Comparison of ENCODE assay signal across 10 mouse cellular contexts in the genomic region with DNA sequence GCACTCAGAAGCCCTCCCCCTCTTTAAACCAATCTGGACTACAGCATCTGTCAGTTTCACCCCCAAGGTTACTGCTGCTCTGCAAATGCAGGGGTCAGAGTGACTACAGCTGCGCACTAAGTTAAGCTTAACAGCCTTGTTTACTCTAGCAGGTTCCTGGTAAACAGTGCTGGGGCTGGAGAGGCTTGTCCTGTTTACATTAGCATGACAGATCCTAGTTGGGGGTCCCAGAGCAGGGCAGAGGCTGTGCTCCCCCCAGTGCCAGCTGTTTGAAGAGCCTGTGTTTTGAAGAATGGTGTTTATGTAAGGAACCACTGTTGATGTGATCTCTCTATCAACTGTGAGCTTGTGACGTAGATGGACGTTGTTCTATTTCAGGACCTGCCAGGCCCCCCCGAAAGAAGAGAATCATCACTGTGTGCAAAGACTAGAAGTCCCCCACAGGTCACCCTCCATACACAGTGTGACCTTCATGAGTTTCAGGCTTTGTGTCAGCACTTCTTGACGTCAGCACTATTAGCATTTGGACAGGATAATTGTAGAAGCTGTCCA.
DNase-seq lines count a peak whose midpoint lies in the region; ATAC-seq and TF ChIP-seq lines count a peak whose summit lies in the region.
"Had no signal": no experiment of that assay in that cellular context is flagged by ENCODE, and none has a peak within 500 bp of the region (broad histone marks: within the 10 kb centered on the region; RNA-seq: fewer than 3 reads in every experiment).

No protein-coding gene starts in this region.

- H3K9ac ChIP-seq in forebrain, embryonic 11.5 days (ENCODE audit: low read length): no peak overlapping the region
- H3K9ac ChIP-seq in forebrain, embryonic 13.5 days: no peak overlapping the region
- no peak overlapping the region for H3K9ac ChIP-seq in liver, embryonic 16.5 days (ENCODE audit: low read depth, low read length)
- no peak overlapping the region for H3K9ac ChIP-seq in stomach, embryonic 16.5 days (ENCODE audit: low read length)
- H3K9ac ChIP-seq: forebrain, embryonic 15.5 days had no signal

- no peaks in the 10 kb centered on the region for H3K36me3 ChIP-seq in forebrain, embryonic 11.5 days (ENCODE audit: control insufficient read depth, insufficient read depth, low read length)
- no peaks in the 10 kb centered on the region for H3K36me3 ChIP-seq in forebrain, embryonic 13.5 days (ENCODE audit: poor library complexity, severe bottlenecking)
- H3K36me3 ChIP-seq in liver, embryonic 16.5 days (ENCODE audit: control insufficient read depth, insufficient read depth): no peaks in the 10 kb centered on the region
- H3K36me3 ChIP-seq in stomach, embryonic 16.5 days (ENCODE audit: control insufficient read depth, insufficient read depth, low read length): no peaks in the 10 kb centered on the region
- H3K36me3 ChIP-seq: forebrain, embryonic 15.5 days had no signal

- ATAC-seq in forebrain, embryonic 11.5 days (replicated peaks; ENCODE audit: low FRiP score): peak; percentile 15; the same call in 1 of the 2 replicates
- no peak; the same call in 1 of the 2 replicates for ATAC-seq in forebrain, embryonic 13.5 days
- peak; percentile 68 for ATAC-seq in liver, embryonic 16.5 days (ENCODE audit: low read depth)
- ATAC-seq in stomach, embryonic 16.5 days (ENCODE audit: insufficient read depth, low FRiP score): peak; percentile 85
- ATAC-seq: forebrain, embryonic 15.5 days had no signal

- H3K4me2 ChIP-seq in forebrain, embryonic 11.5 days (ENCODE audit: low read depth, low read length, severe bottlenecking): no peak overlapping the region
- no peak overlapping the region for H3K4me2 ChIP-seq in forebrain, embryonic 13.5 days
- H3K4me2 ChIP-seq in liver, embryonic 16.5 days (ENCODE audit: low read depth, low read length): no peak overlapping the region
- H3K4me2 ChIP-seq in stomach, embryonic 16.5 days (ENCODE audit: low read depth, low read length): 0 out of 2 replicates have a peak overlapping the region, but pooled peaks have one; percentile 21
- H3K4me2 ChIP-seq: forebrain, embryonic 15.5 days had no signal

- H3K4me1 ChIP-seq in forebrain, embryonic 11.5 days (replicated peaks; ENCODE audit: control insufficient read depth, insufficient read depth, low read length): no peaks in the 10 kb centered on the region
- H3K4me1 ChIP-seq in forebrain, embryonic 13.5 days: peaks cover 11% of the 10 kb centered on the region; the same call in 1 of the 2 replicates
- no peaks in the 10 kb centered on the region; the same call in 1 of the 2 replicates for H3K4me1 ChIP-seq in liver, embryonic 16.5 days (ENCODE audit: control insufficient read depth, low read depth, low read length)
- H3K4me1 ChIP-seq in stomach, embryonic 16.5 days (ENCODE audit: control insufficient read depth, insufficient read depth, low read length): peaks cover 17% of the 10 kb centered on the region

- no peak for DNase-seq in forebrain, embryonic 11.5 days (ENCODE audit: low spot score)
- no peak for DNase-seq in layer of hippocampus, adult 2 months (ENCODE audit: low spot score in 2 of 2)
- no peak for DNase-seq in layer of hippocampus, adult 11-12 months (ENCODE audit: low spot score)
- no peak for DNase-seq in ovary, postnatal 36 days (ENCODE audit: low spot score)
- no peak for DNase-seq in adrenal gland, adult 2 months
- DNase-seq: cerebellum, adult 18-20 months had no signal

- no peak overlapping the region for H3K27ac ChIP-seq in forebrain, embryonic 11.5 days (ENCODE audit: low read depth, low read length)
- no peak overlapping the region for H3K27ac ChIP-seq in forebrain, embryonic 13.5 days
- peak overlapping the region; percentile 14; the same call in 1 of the 2 replicates for H3K27ac ChIP-seq in layer of hippocampus, adult 2 months
- H3K27ac ChIP-seq in liver, embryonic 16.5 days (ENCODE audit: low read length): no peak overlapping the region
- H3K27ac ChIP-seq in stomach, embryonic 16.5 days (ENCODE audit: low read length): no peak overlapping the region
- H3K27ac ChIP-seq: forebrain, embryonic 15.5 days had no signal

- H3K9me3 ChIP-seq in forebrain, embryonic 11.5 days (ENCODE audit: control insufficient read depth, low read length): no peaks in the 10 kb centered on the region
- no peaks in the 10 kb centered on the region for H3K9me3 ChIP-seq in forebrain, embryonic 13.5 days (replicated peaks)
- H3K9me3 ChIP-seq in liver, embryonic 16.5 days (replicated peaks; ENCODE audit: control insufficient read depth, low read length): no peaks in the 10 kb centered on the region
- no peaks in the 10 kb centered on the region for H3K9me3 ChIP-seq in stomach, embryonic 16.5 days (replicated peaks; ENCODE audit: control insufficient read depth, low read length)
- H3K9me3 ChIP-seq: forebrain, embryonic 15.5 days had no signal

- TF ChIP-seq CTCF in layer of hippocampus, adult 2 months (conservative IDR thresholded peaks at IDR 0.05): no peak

- WGBS in forebrain, embryonic 11.5 days: 50% methylated on average over 5 of the region's 5 CpGs
- 52% methylated on average over 5 of the region's 5 CpGs for WGBS in forebrain, embryonic 13.5 days
- WGBS in liver, embryonic 16.5 days (ENCODE audit: insufficient replicate concordance): 35% methylated on average over 5 of the region's 5 CpGs
- 8% methylated on average over 5 of the region's 5 CpGs for WGBS in stomach, embryonic 16.5 days

- H3K27me3 ChIP-seq in forebrain, embryonic 11.5 days (ENCODE audit: control insufficient read depth, insufficient read depth, low read length): no peaks in the 10 kb centered on the region
- H3K27me3 ChIP-seq in forebrain, embryonic 13.5 days: no peaks in the 10 kb centered on the region
- H3K27me3 ChIP-seq in liver, embryonic 16.5 days (ENCODE audit: control insufficient read depth, insufficient read depth, low read depth, low read length): no peaks in the 10 kb centered on the region
- no peaks in the 10 kb centered on the region for H3K27me3 ChIP-seq in stomach, embryonic 16.5 days (ENCODE audit: control insufficient read depth, insufficient read depth, low read length)
- H3K27me3 ChIP-seq: forebrain, embryonic 15.5 days had no signal

- H3K4me3 ChIP-seq in forebrain, embryonic 11.5 days (ENCODE audit: low read depth, low read length): no peak overlapping the region
- no peak overlapping the region for H3K4me3 ChIP-seq in forebrain, embryonic 13.5 days
- H3K4me3 ChIP-seq in layer of hippocampus, adult 2 months: no peak overlapping the region
- no peak overlapping the region for H3K4me3 ChIP-seq in liver, embryonic 16.5 days (ENCODE audit: low read depth, low read length)
- no peak overlapping the region for H3K4me3 ChIP-seq in stomach, embryonic 16.5 days (replicated peaks; ENCODE audit: low read length)
- H3K4me3 ChIP-seq: forebrain, embryonic 15.5 days had no signal
